Mouse (Mus musculus) WW6 (cell line): ENCODE results near the gene Tmem106a.
A peak's percentile ranks its signal among the peaks of the same experiment; 100 is the strongest.
"Not testable (repeated sequence)": the region's sequence is repeated elsewhere in the genome, so short reads cannot be mapped to it uniquely, and the experiment has no call there.

Experiments
- DNase-seq: peaks from one replicate; pipeline ENCODE4 v3.0.0-alpha.2; 2013; ENCODE audit warnings: low read depth, low spot score

Gene Tmem106a

GRCm38 (mm10) chr11:101582054-101583035 lies at the start of gene Tmem106a:
Gene Tmem106a, plus strand, starts transcription at chr11:101582242.
- peak; percentile 73 for DNase-seq

- DNase-seq: no peak
Measured at GRCm38 (mm10) chr11:101543533-101543932, 38.5 kb upstream of the Tmem106a start.

GRCm38 (mm10) chr11:101544132-101544531 lies 37.9 kb upstream of the Tmem106a start:
- DNase-seq: no peak

GRCm38 (mm10) chr11:101548526-101548925 lies 33.5 kb upstream of the Tmem106a start:
- DNase-seq: peak; percentile 22

GRCm38 (mm10) chr11:101551751-101552475 lies 30.1 kb upstream of the Tmem106a start, which contains the start of the genes Brca1 and Nbr1:
Gene Brca1, minus strand, starts transcription at chr11:101551955.
Gene Nbr1, plus strand, starts transcription at chr11:101552149.
- DNase-seq: peak; percentile 99

GRCm38 (mm10) chr11:101552476-101553300 lies 29.4 kb upstream of the Tmem106a start:
- peak; percentile 99 for DNase-seq

GRCm38 (mm10) chr11:101553354-101553930 lies 28.6 kb upstream of the Tmem106a start:
- DNase-seq: no peak

- DNase-seq: no peak
Measured at GRCm38 (mm10) chr11:101556541-101556940, 25.5 kb upstream of the Tmem106a start.

GRCm38 (mm10) chr11:101556954-101557353 lies 25.1 kb upstream of the Tmem106a start:
- no peak for DNase-seq

- peak; percentile 76 for DNase-seq
Measured at GRCm38 (mm10) chr11:101562391-101562790, 19.7 kb upstream of the Tmem106a start.

- DNase-seq: peak; percentile 59
Measured at GRCm38 (mm10) chr11:101568421-101568820, 13.6 kb upstream of the Tmem106a start.

GRCm38 (mm10) chr11:101576116-101576515 lies 5.9 kb upstream of the Tmem106a start:
- DNase-seq: no peak

- no peak for DNase-seq
Measured at GRCm38 (mm10) chr11:101581081-101581764, 819 bp upstream of the Tmem106a start.

GRCm38 (mm10) chr11:101583205-101583604 lies 1.2 kb downstream of the Tmem106a start:
- no peak for DNase-seq

GRCm38 (mm10) chr11:101585031-101585430 lies 3.0 kb downstream of the Tmem106a start:
- DNase-seq: not testable (repeated sequence)

GRCm38 (mm10) chr11:101585805-101586204 lies 3.8 kb downstream of the Tmem106a start:
- no peak for DNase-seq

- no peak for DNase-seq
Measured at GRCm38 (mm10) chr11:101587676-101588075, 5.6 kb downstream of the Tmem106a start.

GRCm38 (mm10) chr11:101588868-101589267 lies 6.8 kb downstream of the Tmem106a start:
- DNase-seq: no peak

GRCm38 (mm10) chr11:101589444-101589843 lies 7.4 kb downstream of the Tmem106a start:
- no peak for DNase-seq

- DNase-seq: no peak
Measured at GRCm38 (mm10) chr11:101589989-101590624, 8.1 kb downstream of the Tmem106a start.
